Mouse (Mus musculus): ENCODE results near the gene Kif4.

- no peak for TF ChIP-seq CTCF (IDR thresholded peaks at IDR 0.05; ENCODE audit: low read depth, low read length)
- TF ChIP-seq POLR2AphosphoS5 (IDR thresholded peaks at IDR 0.05; ENCODE audit: insufficient replicate concordance, low read depth, low read length), result no peak
Observed at GRCm38 (mm10) chrX:100618488-100618887, 7.0 kb upstream of the Kif4 start.
